Mouse (Mus musculus) liver, adult 2 months (tissue): ENCODE measurements around the gene Mypn.

Experiments used
- CTCF ChIP-seq: fragments of 200-500 bp; IDR thresholded peaks from 2 replicates; pipeline ENCODE4 v1.5.1; 2011; ENCODE audit warnings: low read depth, low read length, control low read depth
- POLR2A ChIP-seq: fragments of 200-500 bp; IDR thresholded peaks from 2 replicates; pipeline ENCODE4 v1.6.1; 2011; ENCODE audit warnings: low read length, control low read depth; ENCODE audit not compliant: insufficient read depth; ENCODE audit errors: extremely low read depth

- TF ChIP-seq CTCF (no peak), POLR2A (no peak)
These were observed 27.1 kb upstream of the Mypn start for GRCm38 (mm10) chr10:63230854-63231253.
